Mouse (Mus musculus): ENCODE results near the gene Prss12. TPM values are rescaled to one million over a fixed set of nuclear protein-coding genes. Genes with fewer than 3 reads are reported as not detected.
A peak's percentile ranks its signal among the peaks of the same experiment; 100 is the strongest.

Gene Prss12
- polyA plus RNA-seq (2015; fragmentation: Nextera tagmentation; extraction: Ambion mirVana) = 3.6 and 4.4 TPM in 2 replicates

DNA sequence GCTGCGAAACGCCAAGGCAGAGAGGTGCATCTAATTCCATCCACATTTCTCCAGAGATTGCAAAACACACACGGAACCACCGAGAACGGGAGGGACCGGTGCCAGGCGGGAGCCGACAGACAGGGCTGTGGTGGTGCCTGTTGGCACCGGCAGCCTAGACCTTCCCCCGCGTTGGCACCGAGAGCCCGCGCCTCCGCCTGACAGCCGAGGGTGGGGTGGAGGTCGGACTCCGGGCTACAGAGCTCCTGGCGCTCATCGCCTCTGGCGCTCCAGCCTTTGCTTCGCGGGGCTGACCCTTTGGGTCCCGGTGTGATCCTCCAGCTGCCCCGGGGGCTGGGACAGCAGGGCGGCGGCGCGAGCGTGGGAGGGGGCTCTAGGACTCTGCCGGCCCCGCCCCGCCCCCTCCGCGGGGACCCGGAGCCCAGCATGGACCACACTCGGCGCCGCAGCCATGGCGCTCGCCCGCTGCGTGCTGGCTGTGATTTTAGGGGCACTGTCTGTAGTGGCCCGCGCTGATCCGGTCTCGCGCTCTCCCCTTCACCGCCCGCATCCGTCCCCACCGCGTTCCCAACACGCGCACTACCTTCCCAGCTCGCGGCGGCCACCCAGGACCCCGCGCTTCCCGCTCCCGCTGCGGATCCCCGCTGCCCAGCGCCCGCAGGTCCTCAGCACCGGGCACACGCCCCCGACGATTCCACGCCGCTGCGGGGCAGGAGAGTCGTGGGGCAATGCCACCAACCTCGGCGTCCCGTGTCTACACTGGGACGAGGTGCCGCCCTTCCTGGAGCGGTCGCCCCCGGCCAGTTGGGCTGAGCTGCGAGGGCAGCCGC is at the start of gene Prss12:
Prss12 (plus strand) TSS at position 206 of the 830 bp plus-strand sequence.
- no peak within 1 kb of the TSS for H3K27ac ChIP-seq (ENCODE audit: low read length)
- H3K4me2 ChIP-seq (ENCODE audit: low read depth, low read length) = peak within 1 kb of the TSS; percentile 100
- peak; percentile 72 for ATAC-seq (replicated peaks; ENCODE audit: extremely low read depth, insufficient read depth, low FRiP score)
- H3K9ac ChIP-seq (ENCODE audit: low read length) = peak within 1 kb of the TSS; percentile 73
- H3K4me3 ChIP-seq (ENCODE audit: low read length) = peak within 1 kb of the TSS; percentile 77
- H3K27me3 ChIP-seq (ENCODE audit: control insufficient read depth, insufficient read depth, low read length) = peaks cover 9% of the 10 kb centered on the region
- H3K4me1 ChIP-seq (ENCODE audit: control insufficient read depth, insufficient read depth, low read length) = peaks cover 8% of the 10 kb centered on the region; the same call in 1 of the 2 replicates
- no peaks in the 10 kb centered on the region for H3K36me3 ChIP-seq (ENCODE audit: control insufficient read depth, insufficient read depth)
- no peaks in the 10 kb centered on the region for H3K9me3 ChIP-seq (replicated peaks; ENCODE audit: control insufficient read depth, low read length)
- WGBS = under 1% methylated on average over 68 of the region's 84 CpGs

DNA sequence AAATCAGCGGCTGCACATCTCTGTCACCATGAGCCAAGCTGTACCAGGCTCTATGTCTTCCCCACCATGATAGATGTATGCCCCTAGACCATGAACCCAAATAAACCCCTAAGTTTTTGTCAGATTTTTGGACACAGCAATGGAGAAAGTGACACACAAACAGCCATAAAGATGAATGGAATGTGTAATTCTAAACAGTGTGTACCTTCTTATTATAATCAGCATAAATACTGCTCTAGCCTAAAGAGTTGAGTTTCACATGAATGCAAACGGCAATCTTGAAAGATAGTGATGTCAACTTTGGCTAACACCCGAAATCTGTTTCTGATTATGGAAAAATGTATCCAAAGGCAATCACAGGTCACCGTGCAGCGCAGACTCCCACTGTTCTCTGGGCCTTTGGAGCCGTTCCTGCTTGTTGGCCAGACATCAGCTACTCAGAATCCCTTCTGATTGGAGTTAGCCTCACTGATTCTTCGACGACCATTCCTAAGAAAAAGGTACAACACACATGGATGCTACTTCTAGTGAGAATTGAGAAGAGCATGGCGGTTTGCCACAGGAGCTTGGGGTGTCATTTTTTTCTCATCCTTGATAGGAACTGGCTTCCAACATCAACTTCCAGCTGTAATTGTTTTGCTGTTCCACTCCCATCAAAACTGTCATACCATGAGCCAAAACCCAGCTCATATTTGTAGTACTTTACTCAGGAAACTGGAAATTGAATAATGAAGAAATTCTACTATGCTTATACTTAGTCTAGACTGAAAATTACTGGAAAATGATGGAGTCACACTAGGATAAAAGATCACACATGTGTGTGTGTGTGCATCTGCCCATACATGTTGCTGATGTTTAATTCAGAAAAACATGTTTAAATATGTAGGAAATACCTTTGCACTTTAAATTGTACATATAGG is 48.9 kb upstream of the Prss12 start:
- no peak for ATAC-seq (replicated peaks; ENCODE audit: extremely low read depth, insufficient read depth, low FRiP score)
- Histone ChIP-seq H3K27ac (ENCODE audit: low read length) (no peak overlapping the region), H3K4me2 (ENCODE audit: low read depth, low read length) (no peak overlapping the region)

DNA sequence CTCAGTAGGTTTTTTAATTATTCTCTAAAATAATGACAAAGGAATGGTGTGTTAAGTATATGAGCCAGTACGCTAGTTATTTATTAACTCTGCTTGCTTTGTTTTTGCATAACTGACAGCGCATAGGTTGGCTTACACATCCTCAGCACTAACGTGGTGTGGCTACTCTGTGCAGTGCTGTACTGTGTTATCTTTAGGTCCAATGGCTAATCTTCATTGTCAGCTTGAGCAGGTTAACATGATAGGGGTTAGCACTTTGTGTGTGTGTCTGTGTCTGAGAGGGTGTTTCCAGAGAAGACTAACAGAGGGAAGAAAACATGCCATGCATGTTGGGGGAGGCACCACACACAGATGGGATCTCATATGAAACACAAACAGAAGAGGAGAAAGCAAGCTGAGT is 41.8 kb upstream of the Prss12 start:
- H3K27me3 ChIP-seq (ENCODE audit: control insufficient read depth, insufficient read depth, low read length) = no peaks in the 10 kb centered on the region
- no peak overlapping the region for H3K27ac ChIP-seq (ENCODE audit: low read length)
- no peaks in the 10 kb centered on the region for H3K9me3 ChIP-seq (replicated peaks; ENCODE audit: control insufficient read depth, low read length)
- no peak for ATAC-seq (replicated peaks; ENCODE audit: extremely low read depth, insufficient read depth, low FRiP score)
- no peak overlapping the region for H3K4me2 ChIP-seq (ENCODE audit: low read depth, low read length)
- WGBS = 68% methylated on average over 3 of the region's 3 CpGs
- no peaks in the 10 kb centered on the region for H3K4me1 ChIP-seq (ENCODE audit: control insufficient read depth, insufficient read depth, low read length)
- no peak overlapping the region for H3K4me3 ChIP-seq (ENCODE audit: low read length)
- H3K9ac ChIP-seq (ENCODE audit: low read length) = no peak overlapping the region
- no peaks in the 10 kb centered on the region for H3K36me3 ChIP-seq (ENCODE audit: control insufficient read depth, insufficient read depth)

More for the DNA sequence above, 48.9 kb upstream of the Prss12 start:
- Histone ChIP-seq H3K9ac (ENCODE audit: low read length) (no peak overlapping the region), H3K4me1 (ENCODE audit: control insufficient read depth, insufficient read depth, low read length) (no peaks in the 10 kb centered on the region), H3K4me3 (ENCODE audit: low read length) (no peak overlapping the region), H3K27me3 (ENCODE audit: control insufficient read depth, insufficient read depth, low read length) (no peaks in the 10 kb centered on the region), H3K9me3 (replicated peaks; ENCODE audit: control insufficient read depth, low read length) (no peaks in the 10 kb centered on the region), H3K36me3 (ENCODE audit: control insufficient read depth, insufficient read depth) (no peaks in the 10 kb centered on the region)
- WGBS = 69% methylated on average over 9 of the region's 9 CpGs

DNA sequence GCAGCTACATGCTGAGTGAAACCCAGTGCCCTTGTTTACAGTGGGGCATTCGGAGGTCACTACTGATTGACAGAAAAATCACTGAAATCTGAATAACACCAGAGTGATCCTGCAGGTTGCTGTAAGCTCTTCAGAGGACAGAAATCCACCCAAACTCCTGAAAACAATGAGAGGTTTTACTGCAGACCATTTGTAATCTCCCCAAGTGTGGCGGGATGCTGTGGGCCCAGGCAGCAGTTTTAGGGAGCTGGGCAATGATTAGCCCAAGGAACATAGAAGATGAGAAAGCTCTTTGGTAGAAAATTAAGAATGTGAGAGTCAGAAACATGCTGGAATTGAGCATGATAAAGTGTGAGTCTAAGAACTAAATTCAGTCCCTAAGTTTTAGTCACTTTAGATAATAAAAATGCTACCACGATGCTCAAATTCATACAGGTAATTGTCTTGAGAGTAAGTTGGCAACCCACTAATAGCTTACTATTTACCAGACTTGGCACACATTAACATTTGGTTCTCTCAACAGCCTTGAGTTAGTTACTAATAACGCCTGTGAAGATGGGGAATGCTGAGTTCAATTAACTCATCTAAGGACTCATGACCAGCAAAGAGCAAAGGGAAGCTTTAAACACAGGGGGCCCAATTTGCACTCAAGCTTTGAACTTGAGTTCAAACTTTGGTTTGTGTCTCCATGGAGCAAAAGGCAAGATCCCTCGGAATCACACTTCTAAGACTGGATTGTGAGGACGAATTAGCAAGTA is 34.7 kb upstream of the Prss12 start:
- H3K9me3 ChIP-seq (replicated peaks; ENCODE audit: control insufficient read depth, low read length) = peaks cover 3% of the 10 kb centered on the region
- no peak overlapping the region for H3K4me3 ChIP-seq (ENCODE audit: low read length)
- H3K9ac ChIP-seq (ENCODE audit: low read length) = no peak overlapping the region
- H3K27me3 ChIP-seq (ENCODE audit: control insufficient read depth, insufficient read depth, low read length) = no peaks in the 10 kb centered on the region
- no peak overlapping the region for H3K27ac ChIP-seq (ENCODE audit: low read length)
- ATAC-seq (replicated peaks; ENCODE audit: extremely low read depth, insufficient read depth, low FRiP score) = no peak
- no peaks in the 10 kb centered on the region for H3K36me3 ChIP-seq (ENCODE audit: control insufficient read depth, insufficient read depth)
- H3K4me2 ChIP-seq (ENCODE audit: low read depth, low read length) = no peak overlapping the region
- 73% methylated on average over 6 of the region's 6 CpGs for WGBS
- no peaks in the 10 kb centered on the region for H3K4me1 ChIP-seq (ENCODE audit: control insufficient read depth, insufficient read depth, low read length)

DNA sequence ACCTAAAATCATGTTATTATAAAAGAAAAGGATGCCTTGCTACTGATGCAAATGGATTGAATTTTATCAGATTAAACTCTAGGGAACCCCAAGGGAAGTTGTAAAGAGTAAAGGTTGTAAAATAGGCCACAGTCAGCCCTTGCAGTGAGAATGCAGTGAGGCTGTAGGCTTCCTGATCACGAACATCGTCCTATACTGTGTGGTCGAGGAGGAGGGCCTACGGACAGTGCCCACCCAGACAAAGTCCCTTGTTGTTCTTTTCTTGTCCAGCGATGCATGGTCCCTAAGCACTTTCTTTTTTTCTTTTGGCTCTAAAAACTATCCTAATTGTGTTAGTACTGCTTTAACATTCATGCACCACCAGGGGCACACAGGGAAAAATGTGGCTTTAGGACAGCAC is 33.5 kb upstream of the Prss12 start:
- Histone ChIP-seq H3K27me3 (ENCODE audit: control insufficient read depth, insufficient read depth, low read length) (no peaks in the 10 kb centered on the region), H3K4me3 (ENCODE audit: low read length) (no peak overlapping the region), H3K4me1 (ENCODE audit: control insufficient read depth, insufficient read depth, low read length) (no peaks in the 10 kb centered on the region), H3K27ac (ENCODE audit: low read length) (no peak overlapping the region), H3K4me2 (ENCODE audit: low read depth, low read length) (no peak overlapping the region), H3K9ac (ENCODE audit: low read length) (no peak overlapping the region), H3K9me3 (replicated peaks; ENCODE audit: control insufficient read depth, low read length) (peaks cover 3% of the 10 kb centered on the region), H3K36me3 (ENCODE audit: control insufficient read depth, insufficient read depth) (no peaks in the 10 kb centered on the region)
- 75% methylated on average over 5 of the region's 5 CpGs for WGBS
- ATAC-seq (replicated peaks; ENCODE audit: extremely low read depth, insufficient read depth, low FRiP score) = no peak

DNA sequence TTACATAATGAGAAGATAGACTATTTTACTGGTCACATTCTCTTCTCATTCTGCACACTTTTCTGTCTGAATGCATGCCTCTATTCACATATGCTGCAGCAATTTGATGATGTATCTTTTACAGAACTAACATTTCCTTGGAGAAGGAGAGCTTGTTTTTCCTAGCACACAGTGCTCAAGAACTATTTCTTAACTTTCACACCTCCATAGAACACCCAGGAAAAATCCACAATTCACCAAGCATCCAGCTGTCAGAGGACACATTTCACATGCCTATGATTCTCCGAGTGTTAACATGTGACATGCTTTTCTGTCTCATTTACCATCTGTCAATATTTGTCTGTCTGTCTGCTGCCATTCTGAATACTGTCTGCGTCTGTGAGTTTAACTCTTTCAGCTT is 21.1 kb upstream of the Prss12 start:
- Histone ChIP-seq H3K9me3 (replicated peaks; ENCODE audit: control insufficient read depth, low read length) (0 out of 2 replicates have a peak, but pooled peaks cover 3% of the 10 kb centered on the region), H3K9ac (ENCODE audit: low read length) (no peak overlapping the region), H3K4me3 (ENCODE audit: low read length) (no peak overlapping the region), H3K4me1 (ENCODE audit: control insufficient read depth, insufficient read depth, low read length) (no peaks in the 10 kb centered on the region), H3K27me3 (ENCODE audit: control insufficient read depth, insufficient read depth, low read length) (no peaks in the 10 kb centered on the region), H3K36me3 (ENCODE audit: control insufficient read depth, insufficient read depth) (no peaks in the 10 kb centered on the region), H3K4me2 (ENCODE audit: low read depth, low read length) (no peak overlapping the region), H3K27ac (ENCODE audit: low read length) (no peak overlapping the region)
- ATAC-seq (replicated peaks; ENCODE audit: extremely low read depth, insufficient read depth, low FRiP score) = no peak
- 64% methylated on average over 2 of the region's 2 CpGs for WGBS

DNA sequence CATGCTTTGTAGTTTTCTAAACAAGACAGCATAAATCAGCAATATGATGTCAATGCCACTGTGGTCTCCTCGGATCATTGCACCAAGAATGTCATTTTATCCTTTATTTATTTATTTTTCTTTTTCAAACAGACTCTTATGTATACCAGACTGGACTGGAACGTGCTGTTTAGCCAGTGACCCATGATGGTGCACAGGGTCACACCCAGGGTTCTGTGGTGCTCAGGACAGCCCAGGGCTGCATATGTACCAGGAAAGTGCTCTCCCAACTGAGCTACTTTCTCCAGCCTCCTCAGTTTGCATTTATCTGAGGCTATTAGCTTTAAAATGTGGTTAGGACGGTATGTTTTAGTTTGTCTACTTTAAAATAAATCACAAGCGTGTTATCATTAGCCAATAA is 18.7 kb upstream of the Prss12 start:
- H3K36me3 ChIP-seq (ENCODE audit: control insufficient read depth, insufficient read depth) = no peaks in the 10 kb centered on the region
- no peak overlapping the region for H3K4me3 ChIP-seq (ENCODE audit: low read length)
- 69% methylated on average over 4 of the region's 4 CpGs for WGBS
- no peak for ATAC-seq (replicated peaks; ENCODE audit: extremely low read depth, insufficient read depth, low FRiP score)
- no peak overlapping the region for H3K4me2 ChIP-seq (ENCODE audit: low read depth, low read length)
- no peak overlapping the region for H3K9ac ChIP-seq (ENCODE audit: low read length)
- H3K9me3 ChIP-seq (replicated peaks; ENCODE audit: control insufficient read depth, low read length) = 0 out of 2 replicates have a peak, but pooled peaks cover 3% of the 10 kb centered on the region
- no peaks in the 10 kb centered on the region for H3K27me3 ChIP-seq (ENCODE audit: control insufficient read depth, insufficient read depth, low read length)
- no peaks in the 10 kb centered on the region for H3K4me1 ChIP-seq (ENCODE audit: control insufficient read depth, insufficient read depth, low read length)
- H3K27ac ChIP-seq (ENCODE audit: low read length) = no peak overlapping the region

DNA sequence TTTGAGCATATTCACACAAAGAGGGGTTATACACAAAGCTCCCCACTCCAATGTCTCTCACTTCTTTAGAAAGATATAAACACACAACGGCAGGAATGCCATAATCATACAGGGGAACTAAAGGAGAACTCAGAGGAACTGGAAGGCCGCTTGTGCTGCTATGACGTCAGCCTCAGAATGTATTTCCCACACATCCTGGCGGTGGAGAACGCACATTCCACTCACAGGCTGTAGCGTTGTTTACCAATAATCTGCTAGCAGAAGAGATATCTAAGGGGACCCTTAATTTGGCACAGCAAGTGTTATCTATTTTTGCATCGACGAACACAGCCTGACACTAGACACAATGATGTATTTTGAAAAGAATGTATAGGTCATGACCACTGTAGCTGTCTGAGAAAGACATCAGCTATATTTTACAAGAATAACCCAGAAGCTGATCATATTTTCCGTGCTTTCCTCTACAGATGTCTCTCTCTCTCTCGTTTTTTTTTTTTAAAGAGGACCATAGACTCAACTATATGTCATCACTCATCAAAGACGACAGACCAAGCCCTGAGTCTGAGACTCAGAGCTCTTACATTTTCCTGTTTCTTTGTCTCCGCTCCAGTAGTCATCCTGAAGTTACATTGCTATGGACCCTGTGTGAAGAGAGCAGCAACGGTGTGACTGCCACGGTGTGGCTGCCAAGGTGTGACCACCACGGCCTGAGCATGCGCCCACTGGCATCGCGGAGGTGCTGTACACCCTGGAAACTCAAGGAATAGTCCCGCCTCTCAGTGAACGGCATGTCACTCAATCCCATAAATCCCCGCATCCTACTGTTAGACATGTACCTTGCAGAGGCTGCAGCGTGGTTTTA is 16.9 kb upstream of the Prss12 start:
- no peak overlapping the region for H3K4me2 ChIP-seq (ENCODE audit: low read depth, low read length)
- no peaks in the 10 kb centered on the region for H3K36me3 ChIP-seq (ENCODE audit: control insufficient read depth, insufficient read depth)
- H3K9ac ChIP-seq (ENCODE audit: low read length) = no peak overlapping the region
- no peaks in the 10 kb centered on the region for H3K9me3 ChIP-seq (replicated peaks; ENCODE audit: control insufficient read depth, low read length)
- no peak overlapping the region for H3K4me3 ChIP-seq (ENCODE audit: low read length)
- no peaks in the 10 kb centered on the region for H3K27me3 ChIP-seq (ENCODE audit: control insufficient read depth, insufficient read depth, low read length)
- ATAC-seq (replicated peaks; ENCODE audit: extremely low read depth, insufficient read depth, low FRiP score) = no peak
- H3K4me1 ChIP-seq (ENCODE audit: control insufficient read depth, insufficient read depth, low read length) = no peaks in the 10 kb centered on the region
- no peak overlapping the region for H3K27ac ChIP-seq (ENCODE audit: low read length)
- 64% methylated on average over 22 of the region's 22 CpGs for WGBS
